Mouse (Mus musculus) liver, embryonic 14.5 days (tissue): Measurements from ENCODE around the gene Pml.

ENCODE experiments used
- CTCF ChIP-seq: IDR thresholded peaks from 2 replicates; pipeline ENCODE4 v1.5.1; 2016; ENCODE audit warnings: antibody characterized with exemption, low read depth, control low read depth
- EP300 ChIP-seq: IDR thresholded peaks from 2 replicates; pipeline ENCODE4 v1.6.1; 2016; ENCODE audit warnings: antibody characterized with exemption, low read depth

DNA sequence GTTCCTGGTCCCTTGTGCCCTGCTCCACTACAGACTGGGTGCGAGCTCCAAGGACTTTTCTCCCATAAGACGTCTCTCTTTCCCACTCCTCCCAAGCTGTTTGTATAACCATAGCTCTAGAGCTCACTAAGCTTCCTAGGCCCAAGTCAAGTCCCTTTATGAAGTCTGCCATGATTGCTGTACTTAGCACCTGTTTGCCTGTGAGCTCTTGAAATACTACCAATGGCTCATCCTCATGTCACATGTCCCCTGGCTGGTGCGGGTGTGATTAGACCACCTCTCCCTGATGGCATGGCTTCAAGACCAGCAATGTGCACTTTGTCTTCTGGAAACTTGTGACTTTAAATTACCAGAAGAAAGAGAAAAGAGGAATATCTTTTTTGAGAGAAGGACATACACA lies 45.8 kb upstream of the Pml start:
- no peak for TF ChIP-seq CTCF
- no peak for TF ChIP-seq EP300
